Mouse (Mus musculus) embryonic facial prominence, embryonic 14.5 days (tissue): ENCODE data around the gene B3gnt8. TPM values are rescaled to one million over a fixed set of nuclear protein-coding genes. Genes with fewer than 3 reads are reported as not detected.

ENCODE experiments used
- ATAC-seq: fragments of 200-750 bp; cut with Nextera tagmentation; 2 replicates; pipeline ENCODE4 v1.8.0; 2017; ENCODE audit warnings: low read depth, moderate number of reproducible peaks, moderate TSS enrichment
- DNase-seq: peaks from one replicate; pipeline ENCODE4 v3.0.0-alpha.2; 2015; ENCODE audit warnings: low spot score
- H3K27ac ChIP-seq: fragments of 300-500 bp; sonication (generic); replicated peaks from 2 replicates; pipeline ENCODE4 v1.5.1; 2014; ENCODE audit warnings: low read depth, mild to moderate bottlenecking, low read length, moderate library complexity
- H3K27me3 ChIP-seq: fragments of 300-500 bp; sonication (generic); replicated peaks from 2 replicates; pipeline ENCODE4 v1.6.1; 2014; ENCODE audit warnings: low read length; ENCODE audit not compliant: control insufficient read depth, insufficient read depth
- H3K36me3 ChIP-seq: fragments of 300-500 bp; sonication (generic); 2 replicates; pipeline ENCODE4 v1.6.1; 2014; ENCODE audit warnings: low read length, mixed read lengths; ENCODE audit not compliant: control insufficient read depth, insufficient read depth
- H3K4me1 ChIP-seq: fragments of 300-500 bp; sonication (generic); 2 replicates; pipeline ENCODE4 v1.6.1; 2014; ENCODE audit warnings: antibody characterized with exemption, low read length; ENCODE audit not compliant: control insufficient read depth, insufficient read depth
- H3K4me2 ChIP-seq: fragments of 300-500 bp; sonication (generic); 2 replicates; pipeline ENCODE4 v1.6.1; 2014; ENCODE audit warnings: low read depth, mild to moderate bottlenecking, low read length, moderate library complexity, mixed read lengths
- H3K4me3 ChIP-seq: fragments of 300-500 bp; sonication (generic); 2 replicates; pipeline ENCODE4 v1.5.1; 2014; ENCODE audit warnings: low read depth, mild to moderate bottlenecking, low read length
- H3K9ac ChIP-seq: fragments of 300-500 bp; sonication (generic); 2 replicates; pipeline ENCODE4 v1.6.1; 2014; ENCODE audit warnings: low read depth, mild to moderate bottlenecking, low read length, moderate library complexity, mixed read lengths
- H3K9me3 ChIP-seq: fragments of 300-500 bp; sonication (generic); 2 replicates; pipeline ENCODE4 v1.6.1; 2016; ENCODE audit warnings: low read length; ENCODE audit not compliant: control insufficient read depth
- WGBS: fragments of 180-500 bp; shearing (Covaris S2); extraction: QIAGEN DNeasy Blood & Tissue Kit; methylation state at CpG from one replicate; pipeline ENCODE4 v1.1.7; 2014; 5-methylcytosine and 5-hydroxymethylcytosine counted together
- polyA plus RNA-seq: library from polyadenylated mRNA; unstranded; fragments of >200 nt; fragmentation: Nextera tagmentation; extraction: Ambion mirVana; gene quantifications from 2 replicates; pipeline ENCODE4 v1.2.1, GENCODE M21; 2014

Gene B3gnt8
- polyA plus RNA-seq, 1 experiment from 2014 or later: 5.8 TPM

DNA sequence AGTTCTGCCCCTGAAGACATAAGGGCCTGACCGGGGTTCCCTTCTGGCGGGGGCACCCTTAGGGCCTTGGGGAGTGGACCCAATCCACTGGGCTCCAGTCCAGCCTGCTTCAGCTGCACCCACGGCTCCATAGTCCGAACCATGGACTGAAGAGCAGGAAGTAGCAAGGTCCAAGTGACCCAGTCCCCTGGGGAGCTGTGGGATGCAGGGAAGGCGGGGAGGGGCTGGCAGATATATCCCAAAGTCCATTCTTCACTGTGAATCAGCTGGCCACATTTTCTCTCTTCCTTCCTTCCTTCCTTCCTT, 10.8 kb upstream of the B3gnt8 start, which contains the start of gene Erich4:
Gene Erich4, minus strand, starts transcription at position 187 of the 306 bp plus-strand sequence.
- Histone ChIP-seq H3K27ac (no peak within 1 kb of the TSS), H3K4me1 (peaks cover 4% of the 10 kb centered on the region), H3K9me3 (no peaks in the 10 kb centered on the region), H3K4me3 (no peak within 1 kb of the TSS), H3K4me2 (no peak within 1 kb of the TSS), H3K9ac (no peak within 1 kb of the TSS), H3K27me3 (no peaks in the 10 kb centered on the region), H3K36me3 (no peaks in the 10 kb centered on the region)
- no peak for ATAC-seq
- DNase-seq: no peak
- 81% methylated on average over 4 of the region's 5 CpGs for WGBS

DNA sequence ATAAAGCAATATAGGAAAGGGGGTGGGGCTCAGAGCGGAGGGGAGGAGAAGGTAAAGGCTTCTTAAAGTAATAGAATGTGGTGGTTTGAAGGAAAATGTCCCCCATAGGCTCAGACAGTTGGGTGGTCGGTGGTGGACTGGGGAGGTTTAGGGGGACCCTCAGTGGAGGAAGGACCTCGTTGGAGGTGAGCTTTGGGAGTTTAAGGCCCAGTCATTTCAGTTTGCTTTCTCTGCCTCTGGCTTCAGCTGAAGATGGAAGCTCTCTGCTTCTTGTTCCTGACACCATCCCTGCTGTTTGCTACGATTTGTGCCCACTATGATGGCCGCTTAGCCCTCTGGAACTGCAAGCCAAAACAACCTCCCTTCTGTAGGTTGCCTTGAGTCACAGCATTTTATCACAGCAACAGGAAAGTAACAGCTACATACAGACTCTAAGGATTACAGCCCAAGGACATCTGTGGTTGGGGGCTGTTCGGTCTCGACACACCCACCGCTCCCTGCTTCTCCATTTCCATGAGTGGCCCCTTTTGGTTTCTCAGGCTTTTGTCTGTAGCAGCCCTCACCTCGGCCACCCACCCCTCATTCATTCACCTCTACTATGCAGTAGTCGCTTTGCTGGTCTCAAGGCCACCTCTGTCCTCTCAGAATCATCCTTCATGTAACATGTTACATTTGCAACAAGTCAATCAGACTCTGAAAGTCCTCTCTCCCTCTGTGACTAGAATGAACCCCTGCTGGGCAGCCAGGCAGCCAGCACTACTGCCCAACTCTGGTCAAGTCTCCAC, 8.9 kb upstream of the B3gnt8 start:
- Histone ChIP-seq H3K9ac (no peak overlapping the region), H3K4me2 (no peak overlapping the region), H3K36me3 (0 out of 2 replicates have a peak, but pooled peaks cover 10% of the 10 kb centered on the region), H3K9me3 (no peaks in the 10 kb centered on the region), H3K4me1 (peaks cover 4% of the 10 kb centered on the region), H3K4me3 (no peak overlapping the region), H3K27ac (no peak overlapping the region), H3K27me3 (no peaks in the 10 kb centered on the region)
- DNase-seq (no peak), ATAC-seq (no peak)
- WGBS: 81% methylated on average over 9 of the region's 10 CpGs

DNA sequence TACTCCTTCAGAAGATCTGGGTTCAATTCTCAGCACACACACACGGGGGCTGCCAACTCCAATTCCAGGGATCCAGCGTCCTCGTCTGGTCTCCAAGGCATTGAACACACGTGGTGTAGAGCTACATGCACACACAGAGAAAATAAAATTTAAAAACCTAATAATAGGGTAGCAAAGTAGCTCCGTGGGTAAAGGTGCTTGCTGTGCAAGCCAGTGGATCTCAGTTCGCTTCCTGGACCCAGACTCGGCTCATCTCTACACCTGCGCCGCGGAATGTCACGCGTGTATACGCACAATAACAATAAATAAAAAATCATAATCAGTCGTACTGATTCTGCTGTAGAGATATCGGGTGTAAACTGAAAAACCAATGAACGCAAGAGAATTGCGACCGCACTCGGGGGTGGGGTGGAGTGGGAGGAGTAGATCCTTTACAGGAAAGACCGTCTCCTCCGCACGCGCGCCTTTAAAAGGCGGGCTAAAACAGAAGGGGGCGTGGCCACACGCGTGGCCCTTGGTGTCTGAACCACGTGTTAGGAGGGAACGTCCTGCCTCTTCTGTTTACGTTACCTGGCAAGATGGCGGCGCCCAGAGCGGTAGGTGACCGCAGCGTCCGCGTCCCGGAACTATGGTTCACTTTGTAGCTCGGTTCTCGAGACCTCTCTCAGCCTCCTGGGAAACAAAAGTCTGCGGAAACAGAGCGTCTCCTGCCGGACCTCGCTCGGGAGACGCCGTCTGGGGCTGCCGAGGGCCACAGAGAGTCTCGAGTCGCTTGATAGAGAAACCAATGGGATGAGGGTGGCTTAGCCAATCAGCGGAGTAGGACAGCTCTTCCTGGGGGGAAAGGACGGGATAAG, 7.4 kb upstream of the B3gnt8 start, which contains the start of gene Dmac2:
Gene Dmac2, plus strand, starts transcription at position 550 of the 857 bp plus-strand sequence.
- peak within 1 kb of the TSS; percentile 65 for H3K9ac ChIP-seq
- ATAC-seq (peak; percentile 96), DNase-seq (peak; percentile 97)
- no peak within 1 kb of the TSS; the same call in 1 of the 2 replicates for H3K27ac ChIP-seq
- WGBS: under 1% methylated on average over 52 of the region's 53 CpGs
- H3K4me1 ChIP-seq: peaks cover 4% of the 10 kb centered on the region
- no peaks in the 10 kb centered on the region for H3K9me3 ChIP-seq
- peak within 1 kb of the TSS; percentile 76 for H3K4me2 ChIP-seq
- peak within 1 kb of the TSS; percentile 65 for H3K4me3 ChIP-seq
- H3K36me3 ChIP-seq: peaks cover 20% of the 10 kb centered on the region; the same call in 1 of the 2 replicates
- no peaks in the 10 kb centered on the region for H3K27me3 ChIP-seq

DNA sequence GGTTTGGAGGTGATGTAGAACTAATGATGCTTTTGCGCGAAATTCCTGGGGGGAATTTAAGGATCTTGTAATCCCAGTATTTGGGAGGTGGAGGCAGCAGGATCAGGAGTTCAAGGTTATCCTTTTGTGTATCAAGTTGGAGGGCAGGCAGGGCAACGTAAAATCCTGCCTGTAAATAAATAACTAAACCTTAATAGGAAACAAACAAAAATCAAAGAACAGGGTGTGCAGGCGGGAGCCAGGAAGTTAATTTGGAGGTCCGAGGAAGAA, 6.8 kb upstream of the B3gnt8 start:
- Histone ChIP-seq H3K27ac (no peak overlapping the region; the same call in 1 of the 2 replicates), H3K4me1 (peaks cover 4% of the 10 kb centered on the region), H3K9me3 (no peaks in the 10 kb centered on the region), H3K4me2 (peak overlapping the region; percentile 76), H3K9ac (peak overlapping the region; percentile 65), H3K36me3 (peaks cover 25% of the 10 kb centered on the region; the same call in 1 of the 2 replicates), H3K4me3 (peak overlapping the region; percentile 65), H3K27me3 (no peaks in the 10 kb centered on the region)
- DNase-seq (no peak), ATAC-seq (no peak)
- 22% methylated on average over 5 of the region's 5 CpGs for WGBS

DNA sequence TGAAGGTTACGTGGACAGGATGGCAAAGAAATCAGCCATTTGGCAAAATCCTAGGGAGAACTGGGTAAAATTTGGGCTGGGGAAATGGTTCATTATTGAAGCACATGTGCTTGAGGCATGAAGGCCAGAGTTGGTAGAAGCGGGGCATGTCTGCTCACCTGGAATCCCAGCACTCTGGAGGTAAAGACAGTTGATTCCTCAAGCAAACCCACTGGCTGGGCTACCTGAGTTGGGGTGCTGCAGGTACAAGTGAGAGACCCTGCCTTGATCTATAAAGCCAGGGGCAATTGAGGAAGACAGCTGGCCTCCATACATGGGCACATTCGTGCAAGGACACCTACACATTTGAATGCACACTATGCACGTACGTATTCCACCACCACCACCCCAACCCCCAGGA, 6.4 kb upstream of the B3gnt8 start:
- Histone ChIP-seq H3K4me1 (peaks cover 4% of the 10 kb centered on the region), H3K36me3 (peaks cover 29% of the 10 kb centered on the region; the same call in 1 of the 2 replicates), H3K27me3 (no peaks in the 10 kb centered on the region), H3K4me3 (peak overlapping the region; percentile 65), H3K9ac (no peak overlapping the region), H3K9me3 (no peaks in the 10 kb centered on the region), H3K4me2 (peak overlapping the region; percentile 76), H3K27ac (no peak overlapping the region)
- 88% methylated on average over 5 of the region's 5 CpGs for WGBS
- no peak for ATAC-seq
- DNase-seq: no peak

DNA sequence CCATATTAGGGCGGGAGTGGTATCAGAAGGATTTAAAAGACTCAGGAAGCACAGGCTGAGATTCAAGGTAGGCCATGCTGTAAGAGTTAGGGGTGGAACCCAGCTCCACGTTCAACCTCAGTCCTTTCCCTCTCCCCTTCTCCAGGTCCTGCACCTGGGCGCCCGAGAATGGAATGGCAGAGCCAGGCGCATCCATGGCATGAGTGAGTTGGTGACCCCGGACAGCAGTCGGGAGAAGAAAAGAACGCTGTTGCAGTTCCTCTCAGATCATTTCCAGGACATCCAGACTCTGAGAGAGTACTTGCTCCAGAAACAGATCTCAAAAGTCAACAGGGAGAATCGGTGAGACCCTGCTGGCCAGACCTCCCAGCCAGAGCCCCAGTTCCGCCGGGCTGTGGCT, 5.7 kb upstream of the B3gnt8 start:
- Histone ChIP-seq H3K27me3 (no peaks in the 10 kb centered on the region), H3K9me3 (no peaks in the 10 kb centered on the region), H3K4me3 (no peak overlapping the region), H3K4me1 (peaks cover 4% of the 10 kb centered on the region), H3K9ac (no peak overlapping the region), H3K27ac (no peak overlapping the region), H3K36me3 (peaks cover 33% of the 10 kb centered on the region; the same call in 1 of the 2 replicates), H3K4me2 (no peak overlapping the region)
- WGBS: 88% methylated on average over 11 of the region's 11 CpGs
- DNase-seq (no peak), ATAC-seq (no peak)

DNA sequence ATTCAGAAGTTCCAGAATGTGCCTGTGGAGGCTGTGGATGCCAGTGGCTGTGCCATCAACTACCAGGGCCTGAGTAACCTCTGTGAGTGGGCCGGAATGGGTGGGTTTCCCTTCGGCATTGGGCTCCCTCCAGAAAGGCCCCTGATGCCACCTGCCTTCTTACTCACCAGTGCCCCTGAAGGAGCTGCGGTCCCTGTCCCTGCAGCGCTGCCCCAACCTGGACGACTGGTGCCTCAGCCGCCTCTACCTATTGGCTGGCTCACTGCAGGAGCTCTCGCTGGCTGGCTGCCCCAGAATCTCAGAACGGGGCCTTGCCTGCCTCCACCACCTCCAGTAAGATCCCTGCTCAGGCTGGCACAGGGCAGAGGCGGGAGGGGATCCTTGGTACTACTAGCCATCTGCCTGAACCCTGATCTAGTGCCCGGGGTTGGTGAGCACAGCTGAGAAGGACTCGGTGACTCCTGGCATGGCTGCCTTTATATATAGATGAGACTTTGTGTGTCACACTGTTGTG, 2.5 kb upstream of the B3gnt8 start:
- Histone ChIP-seq H3K27me3 (no peaks in the 10 kb centered on the region), H3K27ac (no peak overlapping the region), H3K4me2 (no peak overlapping the region), H3K4me1 (peaks cover 3% of the 10 kb centered on the region), H3K9me3 (no peaks in the 10 kb centered on the region), H3K36me3 (peaks cover 35% of the 10 kb centered on the region; the same call in 1 of the 2 replicates), H3K4me3 (no peak overlapping the region), H3K9ac (no peak overlapping the region)
- 95% methylated on average over 11 of the region's 11 CpGs for WGBS
- DNase-seq: no peak
- ATAC-seq: no peak

DNA sequence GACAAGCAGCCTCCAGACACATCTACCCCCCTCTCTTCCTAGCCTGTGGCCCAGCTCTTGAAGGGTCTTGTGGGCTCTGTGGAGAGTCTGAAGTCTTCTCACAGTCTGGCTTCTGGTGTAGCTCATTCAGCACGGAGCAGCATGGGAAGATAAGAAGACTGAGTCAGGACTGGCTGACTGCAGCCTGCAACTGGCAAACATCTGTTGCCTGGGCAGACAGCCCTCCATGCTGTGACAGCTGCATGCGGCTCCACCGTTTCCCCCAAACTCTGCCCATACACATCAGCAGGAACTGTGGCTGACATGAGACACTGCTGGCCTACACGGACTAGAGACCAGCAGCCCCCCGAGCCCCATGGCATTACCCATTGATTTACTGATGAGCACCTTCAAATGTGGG, 1.6 kb upstream of the B3gnt8 start:
- H3K36me3 ChIP-seq: peaks cover 43% of the 10 kb centered on the region; the same call in 1 of the 2 replicates
- H3K4me3 ChIP-seq: no peak overlapping the region
- H3K9me3 ChIP-seq: no peaks in the 10 kb centered on the region
- 62% methylated on average over 5 of the region's 5 CpGs for WGBS
- peaks cover 3% of the 10 kb centered on the region for H3K4me1 ChIP-seq
- DNase-seq: peak; percentile 61
- H3K9ac ChIP-seq: no peak overlapping the region
- no peak for ATAC-seq
- H3K4me2 ChIP-seq: no peak overlapping the region
- no peak overlapping the region for H3K27ac ChIP-seq
- H3K27me3 ChIP-seq: no peaks in the 10 kb centered on the region
